Mouse (Mus musculus) embryonic facial prominence, embryonic 13.5 days (tissue): ENCODE measurements around the gene Rbm5. TPM values are rescaled to one million over a fixed set of nuclear protein-coding genes. Genes with fewer than 3 reads are reported as not detected.

Source experiments
- ATAC-seq: fragments of 200-750 bp; cut with Nextera tagmentation; 2 replicates; pipeline ENCODE4 v1.8.0; 2017; ENCODE audit warnings: low read depth; ENCODE audit not compliant: insufficient number of reproducible peaks, insufficient read depth, low FRiP score, low TSS enrichment
- H3K27ac ChIP-seq: fragments of 300-500 bp; sonication (generic); 2 replicates; pipeline ENCODE4 v1.5.1; 2015; ENCODE audit warnings: moderate library complexity, mild to moderate bottlenecking, inconsistent platforms
- H3K27me3 ChIP-seq: fragments of 300-500 bp; sonication (generic); 2 replicates; pipeline ENCODE4 v1.6.1; 2015; ENCODE audit warnings: mild to moderate bottlenecking, inconsistent platforms
- H3K36me3 ChIP-seq: fragments of 300-500 bp; sonication (generic); 2 replicates; pipeline ENCODE4 v1.6.1; 2015; ENCODE audit warnings: mild to moderate bottlenecking, inconsistent platforms
- H3K4me1 ChIP-seq: fragments of 300-500 bp; sonication (generic); 2 replicates; pipeline ENCODE4 v1.6.1; 2015; ENCODE audit warnings: inconsistent platforms
- H3K4me2 ChIP-seq: fragments of 300-500 bp; sonication (generic); 2 replicates; pipeline ENCODE4 v1.6.1; 2015; ENCODE audit warnings: moderate library complexity, mild to moderate bottlenecking, inconsistent platforms
- H3K4me3 ChIP-seq: fragments of 300-500 bp; sonication (generic); 2 replicates; pipeline ENCODE4 v1.5.1; 2015; ENCODE audit warnings: mild to moderate bottlenecking, inconsistent platforms
- H3K9ac ChIP-seq: fragments of 300-500 bp; sonication (generic); 2 replicates; pipeline ENCODE4 v1.6.1; 2015; ENCODE audit warnings: mild to moderate bottlenecking, inconsistent platforms
- H3K9me3 ChIP-seq: fragments of 300-500 bp; sonication (generic); 2 replicates; pipeline ENCODE4 v1.6.1; 2016; ENCODE audit warnings: inconsistent platforms
- WGBS: fragments of 180-500 bp; shearing (Covaris S2); methylation state at CpG from one replicate; pipeline ENCODE4 v1.1.7; 2015; ENCODE audit warnings: mixed read lengths; 5-methylcytosine and 5-hydroxymethylcytosine counted together
- polyA plus RNA-seq: library from polyadenylated mRNA; unstranded; fragments of >200 nt; fragmentation: Nextera tagmentation; extraction: Ambion mirVana; gene quantifications from 2 replicates; pipeline ENCODE4 v1.2.1, GENCODE M21; 2015

Gene Rbm5
- polyA plus RNA-seq, 1 experiment from 2014 or later = 262 TPM

GRCm38 (mm10) chr9:107759593-107759992 is 11.2 kb downstream of the Rbm5 start:
- peaks cover 93% of the 10 kb centered on the region for H3K36me3 ChIP-seq
- H3K4me2 ChIP-seq = no peak overlapping the region
- no peaks in the 10 kb centered on the region for H3K27me3 ChIP-seq
- 95% methylated on average over 6 of the region's 6 CpGs for WGBS
- H3K9me3 ChIP-seq = no peaks in the 10 kb centered on the region
- H3K4me1 ChIP-seq = no peaks in the 10 kb centered on the region
- H3K27ac ChIP-seq = no peak overlapping the region
- H3K4me3 ChIP-seq = no peak overlapping the region
- no peak overlapping the region for H3K9ac ChIP-seq
- ATAC-seq = no peak

GRCm38 (mm10) chr9:107750378-107750777 is 20.4 kb downstream of the Rbm5 start:
- no peak for ATAC-seq
- 94% methylated on average over 5 of the region's 5 CpGs for WGBS
- no peaks in the 10 kb centered on the region for H3K9me3 ChIP-seq
- H3K4me2 ChIP-seq = no peak overlapping the region
- H3K27me3 ChIP-seq = no peaks in the 10 kb centered on the region
- H3K9ac ChIP-seq = no peak overlapping the region
- H3K4me1 ChIP-seq = no peaks in the 10 kb centered on the region
- peaks cover 95% of the 10 kb centered on the region for H3K36me3 ChIP-seq
- no peak overlapping the region for H3K27ac ChIP-seq
- H3K4me3 ChIP-seq = no peak overlapping the region

GRCm38 (mm10) chr9:107748063-107748462 is 22.7 kb downstream of the Rbm5 start:
- Histone ChIP-seq H3K27me3 (no peaks in the 10 kb centered on the region), H3K27ac (no peak overlapping the region), H3K4me1 (no peaks in the 10 kb centered on the region), H3K9ac (no peak overlapping the region), H3K9me3 (no peaks in the 10 kb centered on the region), H3K4me3 (no peak overlapping the region), H3K4me2 (no peak overlapping the region), H3K36me3 (peaks cover 97% of the 10 kb centered on the region)
- 95% methylated on average over 3 of the region's 3 CpGs for WGBS
- ATAC-seq = no peak

GRCm38 (mm10) chr9:107747310-107747709 is 23.5 kb downstream of the Rbm5 start:
- WGBS = 96% methylated on average over 1 of the region's 1 CpGs
- ATAC-seq = no peak
- H3K27ac ChIP-seq = no peak overlapping the region
- no peaks in the 10 kb centered on the region for H3K4me1 ChIP-seq
- peaks cover 98% of the 10 kb centered on the region for H3K36me3 ChIP-seq
- H3K9ac ChIP-seq = no peak overlapping the region
- no peak overlapping the region for H3K4me3 ChIP-seq
- no peaks in the 10 kb centered on the region for H3K9me3 ChIP-seq
- H3K27me3 ChIP-seq = no peaks in the 10 kb centered on the region
- no peak overlapping the region for H3K4me2 ChIP-seq

GRCm38 (mm10) chr9:107746679-107747078 is 24.1 kb downstream of the Rbm5 start:
- ATAC-seq = no peak
- H3K9me3 ChIP-seq = no peaks in the 10 kb centered on the region
- H3K27me3 ChIP-seq = no peaks in the 10 kb centered on the region
- no peak overlapping the region for H3K9ac ChIP-seq
- H3K4me2 ChIP-seq = no peak overlapping the region
- H3K4me1 ChIP-seq = no peaks in the 10 kb centered on the region
- peaks cover 98% of the 10 kb centered on the region for H3K36me3 ChIP-seq
- no peak overlapping the region for H3K27ac ChIP-seq
- 90% methylated on average over 3 of the region's 3 CpGs for WGBS
- H3K4me3 ChIP-seq = no peak overlapping the region

- no peak overlapping the region for H3K27ac ChIP-seq
- H3K4me1 ChIP-seq = no peaks in the 10 kb centered on the region
- no peak overlapping the region for H3K4me2 ChIP-seq
- H3K9ac ChIP-seq = no peak overlapping the region
- no peak overlapping the region for H3K4me3 ChIP-seq
- ATAC-seq = no peak
- no peaks in the 10 kb centered on the region for H3K27me3 ChIP-seq
- peaks cover 98% of the 10 kb centered on the region for H3K36me3 ChIP-seq
- H3K9me3 ChIP-seq = no peaks in the 10 kb centered on the region
- WGBS = 92% methylated on average over 6 of the region's 6 CpGs
These were observed 26.7 kb downstream of the Rbm5 start for GRCm38 (mm10) chr9:107744061-107744460.

- no peak overlapping the region for H3K9ac ChIP-seq
- WGBS = 44% methylated on average over 4 of the region's 4 CpGs
- no peak overlapping the region for H3K4me2 ChIP-seq
- peaks cover 56% of the 10 kb centered on the region for H3K36me3 ChIP-seq
- H3K27ac ChIP-seq = peak overlapping the region; percentile 55
- no peak overlapping the region for H3K4me3 ChIP-seq
- H3K9me3 ChIP-seq = no peaks in the 10 kb centered on the region
- peaks cover 38% of the 10 kb centered on the region for H3K4me1 ChIP-seq
- 0 out of 2 replicates have a peak, but pooled peaks have one; percentile 8 for ATAC-seq
- H3K27me3 ChIP-seq = no peaks in the 10 kb centered on the region
These were observed 32.0 kb downstream of the Rbm5 start for GRCm38 (mm10) chr9:107738841-107739202.

- H3K27me3 ChIP-seq = no peaks in the 10 kb centered on the region
- peak; percentile 52 for ATAC-seq
- 17% methylated on average over 7 of the region's 7 CpGs for WGBS
- H3K36me3 ChIP-seq = peaks cover 50% of the 10 kb centered on the region
- H3K4me3 ChIP-seq = no peak overlapping the region
- peak overlapping the region; percentile 47; the same call in 1 of the 2 replicates for H3K9ac ChIP-seq
- H3K4me1 ChIP-seq = peaks cover 38% of the 10 kb centered on the region
- no peak overlapping the region for H3K4me2 ChIP-seq
- H3K27ac ChIP-seq = peak overlapping the region; percentile 55
- no peaks in the 10 kb centered on the region for H3K9me3 ChIP-seq
These were observed 32.6 kb downstream of the Rbm5 start for GRCm38 (mm10) chr9:107738020-107738840.

- WGBS = under 1% methylated on average over 7 of the region's 7 CpGs
- Histone ChIP-seq H3K4me1 (peaks cover 43% of the 10 kb centered on the region), H3K36me3 (peaks cover 29% of the 10 kb centered on the region), H3K4me2 (peak overlapping the region; percentile 57), H3K9ac (peak overlapping the region; percentile 59; the same call in 1 of the 2 replicates), H3K27me3 (no peaks in the 10 kb centered on the region), H3K9me3 (no peaks in the 10 kb centered on the region), H3K4me3 (peak overlapping the region; percentile 21), H3K27ac (peak overlapping the region; percentile 97)
- peak; percentile 74 for ATAC-seq
These were observed 34.7 kb downstream of the Rbm5 start for GRCm38 (mm10) chr9:107736185-107736485.

- WGBS = 2% methylated on average over 17 of the region's 17 CpGs
These were observed 35.2 kb downstream of the Rbm5 start for GRCm38 (mm10) chr9:107735356-107736184.

GRCm38 (mm10) chr9:107734567-107734971 is 36.2 kb downstream of the Rbm5 start:
- H3K4me1 ChIP-seq = peaks cover 59% of the 10 kb centered on the region
- WGBS = 37% methylated on average over 7 of the region's 7 CpGs
- no peaks in the 10 kb centered on the region for H3K9me3 ChIP-seq
- ATAC-seq = no peak
- H3K4me3 ChIP-seq = no peak overlapping the region
- H3K36me3 ChIP-seq = peaks cover 14% of the 10 kb centered on the region
- H3K27me3 ChIP-seq = no peaks in the 10 kb centered on the region
- no peak overlapping the region for H3K9ac ChIP-seq
- peak overlapping the region; percentile 97 for H3K27ac ChIP-seq
- peak overlapping the region; percentile 57 for H3K4me2 ChIP-seq

More at GRCm38 (mm10) chr9:107735356-107736184, 35.2 kb downstream of the Rbm5 start:
- peak overlapping the region; percentile 21 for H3K4me3 ChIP-seq
- peak overlapping the region; percentile 59 for H3K9ac ChIP-seq
- peaks cover 24% of the 10 kb centered on the region for H3K36me3 ChIP-seq
- ATAC-seq = no peak
- peak overlapping the region; percentile 57 for H3K4me2 ChIP-seq
- H3K9me3 ChIP-seq = no peaks in the 10 kb centered on the region
- no peaks in the 10 kb centered on the region for H3K27me3 ChIP-seq
- peak overlapping the region; percentile 97 for H3K27ac ChIP-seq
- H3K4me1 ChIP-seq = peaks cover 49% of the 10 kb centered on the region

- no peak for ATAC-seq
- Histone ChIP-seq H3K4me3 (no peak overlapping the region), H3K4me1 (peaks cover 71% of the 10 kb centered on the region), H3K9ac (no peak overlapping the region), H3K27me3 (no peaks in the 10 kb centered on the region), H3K27ac (no peak overlapping the region), H3K4me2 (no peak overlapping the region), H3K36me3 (no peaks in the 10 kb centered on the region), H3K9me3 (no peaks in the 10 kb centered on the region)
- WGBS = 21% methylated on average over 3 of the region's 3 CpGs
These were observed 41.1 kb downstream of the Rbm5 start for GRCm38 (mm10) chr9:107729709-107730108.
